Mouse (Mus musculus) heart, postnatal 25 days (tissue): ENCODE results near the gene Tac1. TPM values are rescaled to one million over a fixed set of nuclear protein-coding genes. Genes with fewer than 3 reads are reported as not detected.
"Not testable (repeated sequence)": the region's sequence is repeated elsewhere in the genome, so short reads cannot be mapped to it uniquely, and the experiment has no call there.

Experiments
- DNase-seq: peaks from one replicate; pipeline ENCODE4 v3.0.0; 2022; ENCODE audit warnings: low spot score
- intact Hi-C: fragments of 180-260 bp; cut with DNase I; formaldehyde crosslinking; loops from one replicate; pipeline ENCODE4 v1.15.1; 2025
- total RNA-seq, 2 experiments: library from RNA; stranded (reverse); gene quantifications; 2 replicates each; pipeline ENCODE4 v1.2.3; 2021

The Tac1 gene
- total RNA-seq: under 1 TPM in 1 of 2 experiments, not detected in 1; 0.29 TPM

GRCm38 (mm10) chr6:7554829-7555391, at the start of gene Tac1:
Tac1 (plus strand) TSS chr6:7554879.
- intact Hi-C loops: no loop called here
- DNase-seq: no peak

- intact Hi-C loops, DNase-seq: not testable (repeated sequence)
Measured at GRCm38 (mm10) chr6:7543511-7543910, 11.2 kb upstream of the Tac1 start.

- intact Hi-C loops: no loop called here
- no peak for DNase-seq
Measured at GRCm38 (mm10) chr6:7555688-7556476, 1.2 kb downstream of the Tac1 start.

- intact Hi-C loops: no loop called here
Measured at GRCm38 (mm10) chr6:7558164-7558563, 3.5 kb downstream of the Tac1 start.

GRCm38 (mm10) chr6:7562524-7562923, 7.8 kb downstream of the Tac1 start:
- intact Hi-C loops: no loop called here
- no peak for DNase-seq

More at GRCm38 (mm10) chr6:7558164-7558563, 3.5 kb downstream of the Tac1 start:
- no peak for DNase-seq

GRCm38 (mm10) chr6:7564537-7564936, 9.9 kb downstream of the Tac1 start:
- intact Hi-C loops: no loop called here
- no peak for DNase-seq

GRCm38 (mm10) chr6:7571144-7571543, 16.5 kb downstream of the Tac1 start:
- intact Hi-C loops: no loop called here
- DNase-seq: no peak

- DNase-seq: no peak
- intact Hi-C loops: no loop called here
Measured at GRCm38 (mm10) chr6:7578031-7578430, 23.4 kb downstream of the Tac1 start.

- intact Hi-C loops: no loop called here
- no peak for DNase-seq
Measured at GRCm38 (mm10) chr6:7594445-7594844, 39.8 kb downstream of the Tac1 start.

- DNase-seq: no peak
- intact Hi-C loops: no loop called here
Measured at GRCm38 (mm10) chr6:7598416-7598815, 43.7 kb downstream of the Tac1 start.

- intact Hi-C loops: no loop called here
- DNase-seq: no peak
Measured at GRCm38 (mm10) chr6:7600228-7600627, 45.5 kb downstream of the Tac1 start.

- intact Hi-C loops: no loop called here
- DNase-seq: no peak
Measured at GRCm38 (mm10) chr6:7601353-7602094, 46.8 kb downstream of the Tac1 start.

GRCm38 (mm10) chr6:7613676-7614075, 59.0 kb downstream of the Tac1 start:
- intact Hi-C loops, DNase-seq: not testable (repeated sequence)

Other genes with a start within 250 kb of the Tac1 start
- gene Asns, start 138.4 kb downstream of the Tac1 start, total RNA-seq: 1 to 10 TPM; 3.7 to 4.4 TPM